Mouse (Mus musculus): ENCODE data around the gene Phrf1. TPM values are rescaled to one million over a fixed set of nuclear protein-coding genes. Genes with fewer than 3 reads are reported as not detected.
A peak's percentile ranks its signal among the peaks of the same experiment; 100 is the strongest.

The Phrf1 gene
- total RNA-seq (2014; fragmentation: Nextera tagmentation) (70.9 and 75.4 TPM in 2 replicates), total RNA-seq (2017) (51.7 and 57.7 TPM in 2 replicates)

- peak; percentile 93 for ATAC-seq (replicated peaks; ENCODE audit: poor library complexity, severe bottlenecking)
Measured at GRCm38 (mm10) chr7:141228279-141229067, at the start of gene Phrf1. Gene Phrf1, plus strand, starts transcription at chr7:141228784.

- ATAC-seq (replicated peaks; ENCODE audit: poor library complexity, severe bottlenecking), result no peak
Measured at GRCm38 (mm10) chr7:141188194-141188593, 40.4 kb upstream of the Phrf1 start.

- no peak for ATAC-seq (replicated peaks; ENCODE audit: poor library complexity, severe bottlenecking)
Measured at GRCm38 (mm10) chr7:141188733-141189132, 39.9 kb upstream of the Phrf1 start.

GRCm38 (mm10) chr7:141190220-141190619 lies 38.4 kb upstream of the Phrf1 start:
- no peak for ATAC-seq (replicated peaks; ENCODE audit: poor library complexity, severe bottlenecking)

DNA sequence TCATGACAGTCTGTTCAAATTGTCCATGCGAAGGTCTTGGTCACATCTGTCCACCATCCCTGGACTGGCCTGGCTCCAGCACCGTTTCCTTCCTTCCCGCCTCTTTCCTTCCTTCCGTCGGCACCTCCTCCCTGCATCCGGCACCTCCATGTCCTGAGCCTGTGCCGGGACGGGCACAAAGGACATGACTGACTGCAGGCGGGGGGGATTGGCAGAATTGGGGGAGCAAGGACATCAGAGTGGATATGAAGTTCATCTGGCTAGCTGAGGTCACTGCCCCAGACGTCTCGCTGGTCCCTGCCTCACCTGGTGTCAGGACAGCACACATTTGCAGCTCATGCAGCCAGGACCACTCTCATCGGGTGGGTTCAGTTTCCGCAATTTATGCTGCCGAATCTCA lies 37.5 kb upstream of the Phrf1 start:
- no peak for ATAC-seq (replicated peaks; ENCODE audit: poor library complexity, severe bottlenecking)

DNA sequence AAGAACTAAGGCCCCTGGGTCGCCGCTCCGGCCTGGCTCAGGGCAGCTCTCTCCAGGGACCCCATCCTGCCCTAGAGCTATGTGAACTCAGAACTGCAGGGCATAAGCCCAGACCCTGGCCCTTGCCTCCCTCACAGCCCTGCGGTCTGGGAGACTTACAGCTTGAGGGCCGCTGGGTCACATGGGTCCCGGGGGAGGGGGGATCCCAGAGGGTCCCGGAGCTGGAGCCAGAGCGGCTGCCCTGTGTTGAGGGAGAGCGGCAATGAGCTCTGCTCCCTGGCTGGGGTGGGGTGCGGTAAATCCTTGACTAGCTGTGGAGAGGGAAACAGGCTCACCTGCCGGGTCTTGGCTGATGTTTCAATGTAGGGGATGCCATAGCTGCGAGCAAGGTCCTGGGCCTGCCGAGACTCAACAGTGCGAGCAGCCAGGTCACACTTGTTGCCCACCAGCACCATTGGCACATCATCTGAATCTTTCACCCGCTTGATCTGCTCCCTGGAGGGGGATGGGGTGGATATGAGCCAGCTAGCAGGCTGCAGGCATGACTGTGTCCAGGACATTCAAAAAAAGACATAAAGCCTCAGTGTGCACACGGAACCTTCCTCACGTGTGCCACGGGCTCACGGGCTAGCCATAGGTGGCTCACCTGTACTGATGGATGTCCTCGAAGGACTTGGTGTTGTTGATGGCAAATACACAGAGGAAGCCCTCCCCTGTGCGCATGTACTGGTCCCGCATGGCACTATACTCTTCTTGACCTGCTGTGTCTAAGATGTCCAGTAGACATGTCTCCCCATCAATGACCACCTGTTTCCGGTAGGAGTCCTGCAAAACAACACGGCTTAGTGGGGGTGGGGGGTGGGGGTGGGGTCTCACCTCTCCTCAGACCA lies 36.5 kb upstream of the Phrf1 start:
- no peak for ATAC-seq (replicated peaks; ENCODE audit: poor library complexity, severe bottlenecking)

DNA sequence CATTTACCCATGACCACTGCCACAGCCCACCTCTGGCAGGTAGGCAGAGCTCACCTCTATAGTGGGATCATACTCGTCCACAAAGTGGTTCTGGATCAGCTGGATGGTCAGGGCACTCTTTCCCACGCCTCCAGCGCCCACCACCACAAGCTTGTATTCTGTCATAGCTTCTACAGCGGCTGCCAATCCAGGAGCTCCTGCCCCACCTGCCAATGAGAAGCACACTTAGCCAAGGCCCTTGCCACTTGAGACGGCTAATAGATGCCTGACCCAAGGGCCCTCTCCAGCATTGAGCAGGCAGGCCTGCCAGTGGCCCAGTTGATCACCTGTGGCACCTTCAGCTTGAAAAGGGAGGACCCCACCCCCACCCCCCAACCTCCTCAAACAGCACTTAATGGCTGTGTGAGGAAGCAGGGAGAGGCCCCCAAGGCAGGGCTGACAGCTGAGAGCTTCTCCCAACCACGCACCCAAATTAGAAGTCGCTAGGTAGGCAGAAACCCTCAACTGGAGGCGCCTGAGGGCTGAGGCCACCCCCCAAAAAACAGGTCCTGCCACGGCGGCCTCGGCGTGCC lies 35.7 kb upstream of the Phrf1 start:
- no peak for ATAC-seq (replicated peaks; ENCODE audit: poor library complexity, severe bottlenecking)

DNA sequence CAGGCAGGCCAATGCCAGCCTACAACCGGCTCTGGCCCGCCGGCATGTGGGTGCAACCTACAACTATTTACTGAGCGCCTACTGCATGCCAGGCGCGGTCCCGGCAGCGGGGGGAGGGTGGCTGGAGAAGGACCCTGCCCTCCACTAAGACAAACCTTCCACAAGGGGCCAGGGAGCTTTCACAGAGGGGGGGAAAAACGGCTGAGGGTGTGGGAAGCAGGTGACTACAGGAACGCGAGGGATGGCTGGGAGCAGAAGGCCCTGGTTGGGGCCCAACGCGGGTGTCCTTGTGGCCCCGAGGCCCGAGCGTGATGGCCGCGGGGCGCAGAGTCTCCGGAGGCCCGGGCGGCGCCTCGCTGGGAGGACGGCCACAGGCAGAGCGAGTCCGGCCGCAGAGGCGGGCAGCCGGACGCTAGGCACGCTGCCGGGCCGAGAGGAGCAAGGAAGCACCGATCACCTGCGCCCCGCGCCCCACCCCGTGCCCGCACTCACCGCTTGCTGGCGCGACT lies 35.2 kb upstream of the Phrf1 start:
- peak; percentile 4; the same call in 1 of the 2 replicates for ATAC-seq (replicated peaks; ENCODE audit: poor library complexity, severe bottlenecking)

- peak; percentile 89 for ATAC-seq (replicated peaks; ENCODE audit: poor library complexity, severe bottlenecking)
Measured at GRCm38 (mm10) chr7:141193948-141194347, 34.6 kb upstream of the Phrf1 start, which contains the start of the genes Hras and Lrrc56. Gene Hras, minus strand, starts transcription at chr7:141194005. Gene Lrrc56, plus strand, starts transcription at chr7:141194157.

GRCm38 (mm10) chr7:141194409-141194808 lies 34.2 kb upstream of the Phrf1 start:
- peak; percentile 42 for ATAC-seq (replicated peaks; ENCODE audit: poor library complexity, severe bottlenecking)

- ATAC-seq (replicated peaks; ENCODE audit: poor library complexity, severe bottlenecking), result peak; percentile 65
Measured at GRCm38 (mm10) chr7:141194830-141195229, 33.8 kb upstream of the Phrf1 start.

GRCm38 (mm10) chr7:141195754-141196153 lies 32.8 kb upstream of the Phrf1 start:
- no peak for ATAC-seq (replicated peaks; ENCODE audit: poor library complexity, severe bottlenecking)

DNA sequence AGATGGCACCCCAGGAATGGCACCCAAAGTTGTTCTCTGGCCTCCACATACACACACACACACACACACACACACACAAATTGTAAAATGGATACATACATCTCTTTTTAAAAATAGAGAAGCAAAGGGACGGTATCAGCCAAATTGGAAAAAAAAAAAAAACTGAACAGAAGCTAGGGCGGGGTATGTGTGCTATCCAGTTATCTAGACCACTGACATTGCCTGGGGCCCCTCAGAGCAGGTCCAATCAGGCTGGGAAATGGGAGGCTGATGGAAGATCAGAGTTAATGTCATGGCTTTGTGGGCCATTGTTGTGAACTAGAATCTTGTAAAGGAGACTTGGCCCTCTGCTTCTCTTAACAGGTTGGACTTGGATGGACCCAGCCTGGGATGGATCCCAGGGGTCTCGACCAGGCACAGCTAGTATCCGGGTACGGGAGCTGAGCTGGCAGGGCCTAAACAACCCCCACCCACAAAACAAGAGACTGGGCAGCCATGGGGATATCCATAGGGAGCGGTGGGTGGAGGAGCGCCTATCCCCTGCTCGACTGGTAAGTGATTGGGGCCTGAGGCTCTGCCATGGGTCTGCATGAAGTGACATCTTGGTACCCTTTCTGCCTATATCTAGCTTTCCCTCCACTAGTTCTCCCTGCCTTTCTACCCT lies 31.8 kb upstream of the Phrf1 start:
- ATAC-seq (replicated peaks; ENCODE audit: poor library complexity, severe bottlenecking), result no peak

DNA sequence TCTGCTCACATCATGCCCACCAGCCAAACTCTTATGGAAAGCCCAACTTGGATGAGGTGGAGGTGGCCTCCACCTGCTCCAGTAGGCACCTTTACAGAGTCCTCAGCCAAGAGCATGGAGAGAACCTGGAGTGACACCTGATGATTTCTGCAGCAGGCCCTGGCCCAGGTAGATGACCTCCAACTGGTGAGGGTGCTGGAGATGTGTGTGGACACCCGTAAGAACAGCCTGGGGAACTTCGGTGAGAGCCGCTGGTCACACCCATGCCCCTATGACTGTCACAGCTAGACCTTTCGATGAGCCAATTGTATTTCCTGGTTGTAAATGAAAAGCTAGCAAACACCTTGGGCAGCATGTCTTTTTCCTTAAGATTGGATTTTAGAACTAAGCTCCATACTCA lies 30.5 kb upstream of the Phrf1 start:
- no peak for ATAC-seq (replicated peaks; ENCODE audit: poor library complexity, severe bottlenecking)

DNA sequence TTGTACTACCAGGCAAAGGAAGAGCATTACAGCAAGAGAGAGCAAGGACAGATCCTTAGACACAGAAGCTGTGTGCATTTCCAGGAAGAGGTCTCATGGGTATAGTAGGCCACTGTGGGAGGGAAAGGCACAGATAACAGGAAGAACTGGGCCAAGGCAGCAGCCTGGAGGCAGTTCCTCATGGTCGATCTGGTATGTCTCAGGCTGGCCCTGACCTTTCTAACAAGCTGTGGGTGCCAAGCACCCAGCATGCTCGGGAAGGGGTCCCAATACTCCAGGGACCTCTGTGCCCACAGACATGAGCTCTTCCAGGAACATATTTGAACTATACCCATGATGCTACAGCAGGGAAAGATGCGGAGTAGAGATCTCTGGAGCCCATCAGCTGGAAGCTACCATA lies 24.0 kb upstream of the Phrf1 start:
- ATAC-seq (replicated peaks; ENCODE audit: poor library complexity, severe bottlenecking), result no peak

GRCm38 (mm10) chr7:141205504-141205903 lies 23.1 kb upstream of the Phrf1 start:
- no peak for ATAC-seq (replicated peaks; ENCODE audit: poor library complexity, severe bottlenecking)

DNA sequence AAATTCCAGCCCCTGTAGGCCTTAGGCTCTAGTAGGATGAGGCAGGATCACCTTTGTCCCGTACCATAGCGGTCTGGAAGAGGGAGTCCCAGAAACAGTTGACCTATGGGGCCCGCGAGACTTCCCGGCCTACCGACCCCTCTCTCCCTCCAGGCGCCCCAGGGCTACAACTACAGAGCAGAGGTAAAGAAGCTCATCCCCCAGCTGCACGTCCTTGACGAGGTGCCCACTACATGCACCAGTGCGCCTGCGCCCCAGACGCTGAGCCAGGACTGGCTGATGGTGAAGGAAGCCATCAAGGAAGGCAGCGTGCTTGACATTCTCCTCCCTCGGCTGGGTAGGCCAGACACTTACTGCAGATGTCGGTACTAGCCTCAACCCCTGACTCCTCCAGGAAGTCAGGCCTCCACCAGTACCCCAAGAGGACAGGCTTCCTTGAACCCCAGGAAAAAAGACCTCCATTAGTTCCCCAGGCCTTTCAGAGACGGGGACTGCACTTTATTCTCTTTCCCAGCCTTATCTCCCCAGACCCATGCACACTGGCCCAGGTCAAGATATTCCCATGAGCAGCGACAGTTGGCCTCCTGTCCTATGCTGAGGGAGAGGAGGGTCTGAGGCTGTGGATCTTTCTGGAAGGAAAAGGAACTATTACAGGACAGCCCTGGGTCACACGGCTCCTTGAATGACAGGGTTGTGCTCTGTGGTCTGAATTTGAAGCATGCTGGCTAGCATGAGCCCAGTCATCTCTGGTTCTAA lies 22.2 kb upstream of the Phrf1 start:
- ATAC-seq (replicated peaks; ENCODE audit: poor library complexity, severe bottlenecking), result no peak

DNA sequence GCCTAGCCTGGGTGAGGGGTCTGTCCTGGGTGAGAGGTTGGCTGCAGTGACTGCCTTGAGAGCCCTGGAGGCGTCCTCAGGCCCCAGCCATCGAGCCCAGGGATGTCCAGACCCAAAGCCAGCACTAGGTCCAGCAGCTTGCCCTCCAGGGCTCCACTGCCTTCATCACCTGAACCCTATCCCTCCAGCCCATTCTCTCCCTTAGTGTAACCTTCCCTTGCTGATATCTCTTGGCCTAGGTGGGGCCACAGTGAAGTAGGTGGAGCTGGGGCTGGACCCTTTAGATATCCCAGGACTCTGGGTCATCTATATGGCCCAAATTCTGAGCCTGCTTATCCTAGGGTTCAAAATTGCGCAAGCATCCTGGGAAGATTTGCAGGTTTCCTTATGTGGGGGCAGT lies 19.1 kb upstream of the Phrf1 start:
- no peak for ATAC-seq (replicated peaks; ENCODE audit: poor library complexity, severe bottlenecking)

DNA sequence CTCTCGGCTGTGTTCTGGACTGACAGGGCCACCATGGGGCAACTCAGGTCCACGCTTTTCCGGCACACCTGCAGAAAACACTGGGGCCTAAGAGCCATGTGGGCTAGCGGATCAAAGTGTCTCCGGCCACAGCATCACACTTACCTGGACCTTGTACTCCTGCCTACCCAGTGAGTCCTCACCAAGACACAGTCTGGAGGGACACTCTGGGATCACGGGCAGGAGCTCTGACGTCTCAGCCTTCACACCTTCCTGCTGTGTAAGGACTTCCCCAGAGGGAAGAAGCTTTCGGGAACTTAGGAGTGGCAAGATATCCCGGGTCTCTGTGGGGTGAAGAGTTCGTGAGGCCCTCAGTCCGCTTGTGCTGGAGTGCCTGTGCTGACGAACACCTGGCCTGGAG lies 18.4 kb upstream of the Phrf1 start:
- ATAC-seq (replicated peaks; ENCODE audit: poor library complexity, severe bottlenecking), result no peak

Measured in granulocyte monocyte progenitor cell, adult 5-6 weeks (primary cell).